8 mouse cellular contexts compared by ENCODE assay signal in the genomic region with DNA sequence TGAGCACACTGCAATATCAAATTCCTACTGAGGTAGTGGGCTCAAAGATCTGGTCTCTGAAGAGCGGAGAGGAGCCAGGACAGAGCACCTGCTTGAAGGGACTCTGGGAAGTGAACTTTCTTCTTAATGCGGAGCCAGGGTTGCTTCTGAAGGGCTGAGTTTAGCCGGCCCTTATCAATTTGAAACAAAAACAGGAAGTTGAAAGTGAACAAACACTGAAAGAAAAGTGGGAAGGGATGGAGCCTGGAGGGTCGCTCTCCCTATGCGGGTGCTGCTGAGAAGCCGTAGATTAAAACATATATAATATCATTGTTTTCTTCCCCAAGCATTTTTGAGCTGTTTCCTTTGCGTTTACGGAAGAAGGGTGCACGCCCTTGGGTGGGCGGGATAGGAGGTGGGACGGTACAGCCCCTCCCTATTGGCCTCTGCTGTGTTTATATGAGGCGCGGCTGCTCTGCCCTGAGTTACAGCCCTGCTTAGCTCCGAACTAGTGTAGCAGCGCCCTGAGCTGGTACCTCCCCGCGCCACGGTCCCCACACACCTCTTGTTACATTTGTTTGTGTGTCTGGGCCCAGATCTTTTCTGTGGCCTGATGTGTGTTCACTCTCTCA. TPM values are rescaled to one million over a fixed set of nuclear protein-coding genes. Genes with fewer than 3 reads are reported as not detected.
A peak's percentile ranks its signal among the peaks of the same experiment; 100 is the strongest.
DNase-seq lines count a peak whose midpoint lies in the region; ATAC-seq and TF ChIP-seq lines count a peak whose summit lies in the region.

A gene (plus strand): TSS at position 414 of the 611 bp plus-strand sequence.

- no peaks in the 10 kb centered on the region for H3K27me3 ChIP-seq in ES-Bruce4 (ENCODE audit: control insufficient read depth, insufficient read depth, low read length, poor library complexity, severe bottlenecking)
- no peaks in the 10 kb centered on the region for H3K27me3 ChIP-seq in liver, embryonic 15.5 days
- H3K27me3 ChIP-seq in thymus, adult 2 months (ENCODE audit: control insufficient read depth, insufficient read depth, low read length), result no peaks in the 10 kb centered on the region

- 2% methylated on average over 18 of the region's 18 CpGs for WGBS in liver, embryonic 15.5 days (ENCODE audit: insufficient replicate concordance)
- WGBS in thymus, adult 2 months, result 3% methylated on average over 18 of the region's 18 CpGs

- peak; percentile 100 for ATAC-seq in inflammation-experienced regulatory T-cells, adult 6 months
- peak; percentile 96 for ATAC-seq in liver, embryonic 15.5 days (ENCODE audit: insufficient read depth)

- peak within 1 kb of the TSS; percentile 41 for H3K4me3 ChIP-seq in ES-Bruce4 (ENCODE audit: low read depth, low read length)
- H3K4me3 ChIP-seq in liver, embryonic 15.5 days (replicated peaks), result peak within 1 kb of the TSS; percentile 64
- H3K4me3 ChIP-seq in thymus, adult 2 months (ENCODE audit: control insufficient read depth, insufficient read depth, low read length), result peak within 1 kb of the TSS; percentile 52

- peak; percentile 54 for DNase-seq in c-Kit-positive CD71-positive TER-119-negative erythroid progenitor cells, embryonic 14.5 days (ENCODE audit: low read depth)
- DNase-seq in gastrocnemius, postnatal 25 days, result peak; percentile 77
- DNase-seq in neural tube, embryonic 10.5 days (ENCODE audit: extremely low spot score, low spot score), result peak; percentile 19
- DNase-seq in thymus, adult 2 months, result peak; percentile 82
- no peak for DNase-seq in cerebellum, adult 8-10 months

- TF ChIP-seq POLR2A in ES-Bruce4 (IDR thresholded peaks at IDR 0.05; ENCODE audit: insufficient read depth, low read length), result no peak
- TF ChIP-seq POLR2A in thymus, adult 2 months (IDR thresholded peaks at IDR 0.05; ENCODE audit: control insufficient read depth, extremely low read depth, insufficient read depth, low read length, poor library complexity), result peak; percentile 54; the same call in 1 of the 2 replicates

- H3K4me1 ChIP-seq in ES-Bruce4 (ENCODE audit: control insufficient read depth, insufficient read depth, low read length), result no peaks in the 10 kb centered on the region
- H3K4me1 ChIP-seq in liver, embryonic 15.5 days (replicated peaks), result peaks cover 25% of the 10 kb centered on the region
- H3K4me1 ChIP-seq in thymus, adult 2 months (replicated peaks; ENCODE audit: control insufficient read depth, insufficient read depth, low read length), result peaks cover 9% of the 10 kb centered on the region

- peak within 1 kb of the TSS; percentile 74 for H3K4me2 ChIP-seq in liver, embryonic 15.5 days

- H3K9me3 ChIP-seq in ES-Bruce4 (replicated peaks; ENCODE audit: control insufficient read depth, insufficient read depth, low read length, poor library complexity, severe bottlenecking), result no peaks in the 10 kb centered on the region
- H3K9me3 ChIP-seq in liver, embryonic 15.5 days (replicated peaks), result no peaks in the 10 kb centered on the region

- H3K9ac ChIP-seq in ES-Bruce4 (ENCODE audit: low read depth, poor library complexity, severe bottlenecking), result no peak within 1 kb of the TSS; the same call in 1 of the 2 replicates
- peak within 1 kb of the TSS; percentile 54 for H3K9ac ChIP-seq in liver, embryonic 15.5 days

- no peak for TF ChIP-seq EP300 in ES-Bruce4 (IDR thresholded peaks at IDR 0.05; ENCODE audit: insufficient read depth, low read depth, low read length)

- no peak within 1 kb of the TSS for H3K27ac ChIP-seq in ES-Bruce4 (ENCODE audit: insufficient read depth, low read length)
- H3K27ac ChIP-seq in liver, embryonic 15.5 days (replicated peaks), result peak within 1 kb of the TSS; percentile 82
- peak within 1 kb of the TSS; percentile 81 for H3K27ac ChIP-seq in thymus, adult 2 months (ENCODE audit: control insufficient read depth, insufficient read depth, low read length)

- no peaks in the 10 kb centered on the region for H3K36me3 ChIP-seq in ES-Bruce4 (ENCODE audit: control insufficient read depth, insufficient read depth, low read length, poor library complexity, severe bottlenecking)
- H3K36me3 ChIP-seq in liver, embryonic 15.5 days (replicated peaks), result no peaks in the 10 kb centered on the region
- no peaks in the 10 kb centered on the region for H3K36me3 ChIP-seq in thymus, adult 2 months (ENCODE audit: control insufficient read depth, insufficient read depth, low read length)

- TF ChIP-seq CTCF in ES-Bruce4 (IDR thresholded peaks at IDR 0.05; ENCODE audit: low read depth, low read length), result no peak
- TF ChIP-seq CTCF in thymus, adult 2 months (IDR thresholded peaks at IDR 0.05; ENCODE audit: borderline replicate concordance, control insufficient read depth, extremely low read depth, insufficient read depth, low read length, poor library complexity), result no peak

RNA-seq across cellular contexts. Expression of the gene that starts here (rescaled TPM):
- polyA plus RNA-seq in ES-Bruce4 (2011; ENCODE audit: insufficient read depth, insufficient read length, low read depth, missing spikeins), result 1.3 and 2.0 TPM in 2 replicates
- total RNA-seq in gastrocnemius, postnatal 25 days (2021), result 1 to 10 TPM; 4.9 to 6.0 TPM
- 10 to 100 TPM in 2 of 3 experiments, 1 to 10 TPM in 1; 6.1 to 10.6 (median 10.2) TPM for polyA plus RNA-seq in inflammation-experienced regulatory T-cells, adult 6 months (2017; shearing (Covaris generic))
- polyA plus RNA-seq in liver, embryonic 15.5 days (2015; fragmentation: Nextera tagmentation; extraction: Ambion mirVana), result 19.6 and 20.7 TPM in 2 replicates
- polyA plus RNA-seq in thymus, adult 2 months (2012; rRNA removed), result 4.6 and 5.8 TPM in 2 replicates
